28 mouse cellular contexts compared by ENCODE assay signal in the genomic region with DNA sequence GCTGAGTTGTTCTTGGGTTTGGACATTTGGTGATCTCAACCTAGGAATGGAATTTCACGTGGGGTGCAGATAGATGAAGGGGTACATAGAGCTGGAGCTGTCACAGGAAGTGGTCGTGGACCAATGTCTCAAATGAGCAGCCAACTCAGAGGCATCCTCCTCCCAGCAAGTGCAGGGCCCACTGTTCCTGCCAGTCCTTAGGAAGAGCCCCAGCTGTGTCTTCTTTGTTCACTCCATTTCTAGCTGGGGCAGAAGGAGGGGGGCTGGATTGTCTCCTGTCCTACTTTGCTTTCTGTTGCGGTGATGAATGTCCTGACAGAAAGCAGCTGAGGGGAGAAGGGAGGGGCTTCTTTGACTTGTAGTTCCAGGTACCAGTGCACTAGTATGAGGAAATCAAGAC.
DNase-seq lines count a peak whose midpoint lies in the region; ATAC-seq and TF ChIP-seq lines count a peak whose summit lies in the region.
"Had no signal": no experiment of that assay in that cellular context is flagged by ENCODE, and none has a peak within 500 bp of the region (broad histone marks: within the 10 kb centered on the region; RNA-seq: fewer than 3 reads in every experiment).

No protein-coding gene starts in this region.

- ATAC-seq in CD4-positive, CD25-positive, alpha-beta regulatory T cell, adult 4 months = no peak
- no peak for ATAC-seq in forebrain, postnatal 0 days
- ATAC-seq: activated CD4-positive, CD25-positive, alpha-beta regulatory T cell, adult 4 months; hindbrain, embryonic 16.5 days; intestine, embryonic 15.5 days; midbrain, embryonic 15.5 days had no signal

- H3K4me2 ChIP-seq in forebrain, postnatal 0 days (ENCODE audit: low read depth) = no peak overlapping the region
- H3K4me2 ChIP-seq: heart, embryonic 12.5 days; intestine, embryonic 15.5 days; midbrain, embryonic 15.5 days had no signal

- H3K4me1 ChIP-seq in thymus, adult 2 months (replicated peaks; ENCODE audit: control insufficient read depth, insufficient read depth, low read length) = peaks cover 46% of the 10 kb centered on the region
- no peaks in the 10 kb centered on the region for H3K4me1 ChIP-seq in forebrain, postnatal 0 days (ENCODE audit: insufficient read depth)
- H3K4me1 ChIP-seq: heart, embryonic 12.5 days; intestine, embryonic 15.5 days; midbrain, embryonic 15.5 days had no signal

- TF ChIP-seq POLR2A in thymus, adult 2 months (IDR thresholded peaks at IDR 0.05; ENCODE audit: control insufficient read depth, extremely low read depth, insufficient read depth, low read length, poor library complexity) = no peak

- H3K36me3 ChIP-seq in thymus, adult 2 months (ENCODE audit: control insufficient read depth, insufficient read depth, low read length) = no peaks in the 10 kb centered on the region
- no peaks in the 10 kb centered on the region for H3K36me3 ChIP-seq in forebrain, postnatal 0 days (ENCODE audit: insufficient read depth)
- H3K36me3 ChIP-seq: heart, embryonic 12.5 days; intestine, embryonic 15.5 days; midbrain, embryonic 10.5 days; midbrain, embryonic 15.5 days had no signal

- no peak overlapping the region for H3K4me3 ChIP-seq in thymus, adult 2 months (ENCODE audit: control insufficient read depth, insufficient read depth, low read length)
- no peak overlapping the region for H3K4me3 ChIP-seq in forebrain, postnatal 0 days (ENCODE audit: low read depth, low read length)
- H3K4me3 ChIP-seq: erythroblast, embryonic 14.5 days; heart, adult 2 months; heart, embryonic 12.5 days; intestine, embryonic 15.5 days; midbrain, embryonic 10.5 days; midbrain, embryonic 15.5 days had no signal

- peak; percentile 31 for DNase-seq in CD4-positive, CD25-positive, alpha-beta regulatory T cell, adult 2 months (ENCODE audit: low read depth, low spot score)
- DNase-seq in induced T-regulatory cell, adult 2 months (ENCODE audit: low read depth) = peak; percentile 42
- peak; percentile 66 for DNase-seq in thymus, adult 2 months
- DNase-seq in thymus, postnatal 36 days = peak; percentile 51 to 76
- no peak for DNase-seq in testis, postnatal 14 days (ENCODE audit: low spot score)
- DNase-seq in forebrain, postnatal 0 days = no peak
- DNase-seq in layer of hippocampus, adult 9-11 months = no peak
- DNase-seq: adrenal gland, adult 2 months; adrenal gland, postnatal 36 days; cerebellum, adult 18-20 months; cerebellum, postnatal 14 days; gastrocnemius, postnatal 36 days; heart, adult 2 months; kidney, adult 2 months; kidney, postnatal 36 days; layer of hippocampus, postnatal 36 days; liver; lung, adult 2 months; lung, postnatal 10 days had no signal

- H3K27ac ChIP-seq in thymus, adult 2 months (ENCODE audit: control insufficient read depth, insufficient read depth, low read length) = peak overlapping the region; percentile 53
- no peak overlapping the region for H3K27ac ChIP-seq in forebrain, postnatal 0 days (ENCODE audit: low read depth, low read length)
- H3K27ac ChIP-seq: heart, adult 2 months; intestine, embryonic 15.5 days; liver, embryonic 14.5 days; midbrain, embryonic 10.5 days; midbrain, embryonic 15.5 days had no signal

- H3K9ac ChIP-seq in forebrain, postnatal 0 days = no peak overlapping the region
- H3K9ac ChIP-seq: heart, embryonic 12.5 days; intestine, embryonic 15.5 days; liver, embryonic 14.5 days; midbrain, embryonic 15.5 days had no signal

- no peaks in the 10 kb centered on the region for H3K9me3 ChIP-seq in forebrain, postnatal 0 days (ENCODE audit: low read length)
- H3K9me3 ChIP-seq: intestine, embryonic 15.5 days; midbrain, embryonic 10.5 days; midbrain, embryonic 15.5 days had no signal

- no peak for TF ChIP-seq CTCF in thymus, adult 2 months (IDR thresholded peaks at IDR 0.05; ENCODE audit: borderline replicate concordance, control insufficient read depth, extremely low read depth, insufficient read depth, low read length, poor library complexity)
- no peak for TF ChIP-seq CTCF in forebrain, postnatal 0 days (IDR thresholded peaks at IDR 0.05; ENCODE audit: low read depth)

- WGBS in thymus, adult 2 months = 6% methylated on average over 3 of the region's 3 CpGs
- WGBS in forebrain, postnatal 0 days = 42% methylated on average over 3 of the region's 3 CpGs

- no peaks in the 10 kb centered on the region for H3K27me3 ChIP-seq in thymus, adult 2 months (ENCODE audit: control insufficient read depth, insufficient read depth, low read length)
- no peaks in the 10 kb centered on the region for H3K27me3 ChIP-seq in forebrain, postnatal 0 days (ENCODE audit: insufficient read depth, low read length)
- H3K27me3 ChIP-seq: heart, embryonic 12.5 days; intestine, embryonic 15.5 days; midbrain, embryonic 15.5 days had no signal

Comparison
In these comparisons a context has a peak if more than half of its experiments do, and no peak if none do; other contexts are left out.
1. DNase-seq: peak in CD4-positive, CD25-positive, alpha-beta regulatory T cell, adult 2 months (single experiment), induced T-regulatory cell, adult 2 months (single experiment), thymus, adult 2 months (single experiment) and thymus, postnatal 36 days (2 of 2); none in testis, postnatal 14 days (single experiment), forebrain, postnatal 0 days (single experiment) and layer of hippocampus, adult 9-11 months (single experiment).